19 mouse cellular contexts compared by ENCODE assay signal in genomic region chr5:123559588-123559987, GRCm38 (mm10). TPM values are rescaled to one million over a fixed set of nuclear protein-coding genes. Genes with fewer than 3 reads are reported as not detected.
"Had no signal": no experiment of that assay in that cellular context is flagged by ENCODE, and none has a peak within 500 bp of the region (broad histone marks: within the 10 kb centered on the region; RNA-seq: fewer than 3 reads in every experiment).

No protein-coding gene starts in this region.

- DNase-seq: liver, postnatal 0 days; lung, adult 2 months; lung, postnatal 14 days; lung, postnatal 36 days; right cerebral cortex, postnatal 25 days; thymus, adult 2 months; thymus, postnatal 25 days; thymus, postnatal 4 days had no signal

- H3K4me3 ChIP-seq: liver, embryonic 15.5 days; lung, embryonic 15.5 days; megakaryocyte, embryonic 14.5 days; midbrain, embryonic 13.5 days; midbrain, embryonic 15.5 days; neural tube, embryonic 12.5 days; stomach, embryonic 15.5 days had no signal

- H3K27ac ChIP-seq: liver, embryonic 15.5 days; lung, embryonic 15.5 days; macrophage; midbrain, embryonic 13.5 days; midbrain, embryonic 15.5 days; neural tube, embryonic 12.5 days; stomach, embryonic 15.5 days; stomach, postnatal 0 days had no signal

RNA-seq across cellular contexts. Expression of gene Gm49027, which starts 34.3 kb away (rescaled TPM):
- total RNA-seq: monocyte, adult 5-6 weeks; neutrophil, adult 5-6 weeks had no signal

RNA-seq across cellular contexts. Expression of gene B3gnt4, which starts 49.3 kb away (rescaled TPM):
- total RNA-seq: monocyte, adult 5-6 weeks; neutrophil, adult 5-6 weeks had no signal
